Mouse (Mus musculus) spleen, postnatal 4 days (tissue): Measurements from ENCODE around the gene Olfr149.
"Not testable (repeated sequence)": the region's sequence is repeated elsewhere in the genome, so short reads cannot be mapped to it uniquely, and the experiment has no call there.

ENCODE experiments used
- DNase-seq, 2 experiments: peaks; one replicate each; pipeline ENCODE4 v3.0.0; 2022; ENCODE audit warnings: low spot score in 2 of 2

The Olfr149 gene

GRCm38 (mm10) chr9:39707017-39707416, at the start of gene Olfr149:
TSS of gene Olfr149 (minus strand) at chr9:39707117.
- DNase-seq = no peak

GRCm38 (mm10) chr9:39746428-39746827, 39.5 kb upstream of the Olfr149 start:
- DNase-seq = no peak

GRCm38 (mm10) chr9:39745949-39746348, 39.0 kb upstream of the Olfr149 start, which contains the start of gene Olfr967:
TSS of gene Olfr967 (plus strand) at chr9:39746249.
- DNase-seq = no peak

- no peak for DNase-seq
Measured at GRCm38 (mm10) chr9:39740741-39741140, 33.8 kb upstream of the Olfr149 start.

- no peak for DNase-seq
Measured at GRCm38 (mm10) chr9:39730678-39731077, 23.8 kb upstream of the Olfr149 start, which contains the start of gene Olfr150. TSS of gene Olfr150 (plus strand) at chr9:39730978.

GRCm38 (mm10) chr9:39711053-39711452, 4.1 kb upstream of the Olfr149 start, which contains the start of gene Olfr965:
TSS of gene Olfr965 (plus strand) at chr9:39711353.
- no peak for DNase-seq

- DNase-seq = no peak
Measured at GRCm38 (mm10) chr9:39708958-39709357, 2.0 kb upstream of the Olfr149 start.

- not testable (repeated sequence) for DNase-seq
Measured at GRCm38 (mm10) chr9:39701123-39701522, 5.8 kb downstream of the Olfr149 start.

- no peak for DNase-seq
Measured at GRCm38 (mm10) chr9:39679280-39679679, 27.6 kb downstream of the Olfr149 start.

GRCm38 (mm10) chr9:39678557-39678956, 28.4 kb downstream of the Olfr149 start:
- DNase-seq = no peak

- DNase-seq = no peak
Measured at GRCm38 (mm10) chr9:39674820-39675219, 32.1 kb downstream of the Olfr149 start.

- DNase-seq = no peak
Measured at GRCm38 (mm10) chr9:39669723-39670122, 37.2 kb downstream of the Olfr149 start.

GRCm38 (mm10) chr9:39666905-39667304, 40.0 kb downstream of the Olfr149 start, which contains the start of gene Olfr963:
TSS of gene Olfr963 (plus strand) at chr9:39667205.
- DNase-seq = no peak

GRCm38 (mm10) chr9:39654756-39655396, 52.0 kb downstream of the Olfr149 start:
- no peak for DNase-seq
